Mouse (Mus musculus): ENCODE measurements at regions not wholly inside any gene's neighbourhood (a gene's known extent, or its start where the extent isn't known, plus 50 kb on each side); places are given as distances from the start of the nearest gene placed in this dataset.

- no peaks in the 10 kb centered on the region for H3K9me3 ChIP-seq (ENCODE audit: low read length)
- no peak for TF ChIP-seq CTCF (conservative IDR thresholded peaks at IDR 0.05; ENCODE audit: low read length)
- TF ChIP-seq POU5F1 (IDR thresholded peaks at IDR 0.05; ENCODE audit: borderline replicate concordance, low read length) = no peak
- TF ChIP-seq NANOG (IDR thresholded peaks at IDR 0.05; ENCODE audit: borderline replicate concordance, low read length) = no peak
- H3K4me3 ChIP-seq (replicated peaks; ENCODE audit: low read length) = no peak overlapping the region
- H3K27me3 ChIP-seq (ENCODE audit: insufficient read depth, low read length) = no peaks in the 10 kb centered on the region
- no peaks in the 10 kb centered on the region for H3K4me1 ChIP-seq (replicated peaks; ENCODE audit: low read depth, low read length)
- no peaks in the 10 kb centered on the region for H3K36me3 ChIP-seq (ENCODE audit: insufficient read depth, low read length)
Observed at GRCm38 (mm10) chr19:14742361-14742760, 144.5 kb upstream of the Tle4 start.

GRCm38 (mm10) chr19:14740936-14741335 is 143.1 kb upstream of the Tle4 start:
- H3K36me3 ChIP-seq (ENCODE audit: insufficient read depth, low read length) = no peaks in the 10 kb centered on the region
- H3K27me3 ChIP-seq (ENCODE audit: insufficient read depth, low read length) = no peaks in the 10 kb centered on the region
- no peaks in the 10 kb centered on the region for H3K9me3 ChIP-seq (ENCODE audit: low read length)
- no peaks in the 10 kb centered on the region for H3K4me1 ChIP-seq (replicated peaks; ENCODE audit: low read depth, low read length)
- no peak overlapping the region for H3K4me3 ChIP-seq (replicated peaks; ENCODE audit: low read length)
- TF ChIP-seq NANOG (IDR thresholded peaks at IDR 0.05; ENCODE audit: borderline replicate concordance, low read length) = no peak
- no peak for TF ChIP-seq CTCF (conservative IDR thresholded peaks at IDR 0.05; ENCODE audit: low read length)

GRCm38 (mm10) chr19:14740139-14740538 is 142.3 kb upstream of the Tle4 start:
- H3K4me3 ChIP-seq (replicated peaks; ENCODE audit: low read length) = no peak overlapping the region
- no peaks in the 10 kb centered on the region for H3K9me3 ChIP-seq (ENCODE audit: low read length)
- H3K36me3 ChIP-seq (ENCODE audit: insufficient read depth, low read length) = no peaks in the 10 kb centered on the region
- TF ChIP-seq CTCF (conservative IDR thresholded peaks at IDR 0.05; ENCODE audit: low read length) (no peak), NANOG (IDR thresholded peaks at IDR 0.05; ENCODE audit: borderline replicate concordance, low read length) (no peak), POU5F1 (IDR thresholded peaks at IDR 0.05; ENCODE audit: borderline replicate concordance, low read length) (no peak)
- H3K27me3 ChIP-seq (ENCODE audit: insufficient read depth, low read length) = no peaks in the 10 kb centered on the region
- no peaks in the 10 kb centered on the region for H3K4me1 ChIP-seq (replicated peaks; ENCODE audit: low read depth, low read length)

DNA sequence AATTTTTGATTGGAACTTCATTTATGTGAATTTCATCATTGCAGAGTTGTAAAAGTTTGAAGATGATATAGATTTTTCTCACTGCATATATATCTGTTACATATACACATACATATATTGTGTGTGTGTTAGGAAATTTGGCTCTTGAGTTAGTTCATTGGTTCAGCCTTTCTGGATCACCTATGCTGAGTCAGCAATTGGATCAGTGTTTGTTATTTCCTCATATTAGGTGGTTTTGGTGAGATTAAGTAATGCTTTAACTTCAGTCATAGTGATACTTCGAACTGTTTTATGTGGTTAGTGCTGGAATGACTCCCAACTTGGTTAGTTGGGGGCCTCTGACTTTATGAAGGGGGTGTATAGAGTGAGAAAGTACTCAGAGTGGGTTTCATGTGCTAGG is 138.7 kb upstream of the Tle4 start:
- Histone ChIP-seq H3K9me3 (ENCODE audit: low read length) (no peaks in the 10 kb centered on the region), H3K4me1 (replicated peaks; ENCODE audit: low read depth, low read length) (no peaks in the 10 kb centered on the region), H3K27me3 (ENCODE audit: insufficient read depth, low read length) (no peaks in the 10 kb centered on the region), H3K36me3 (ENCODE audit: insufficient read depth, low read length) (no peaks in the 10 kb centered on the region), H3K4me3 (replicated peaks; ENCODE audit: low read length) (no peak overlapping the region)
- TF ChIP-seq CTCF (conservative IDR thresholded peaks at IDR 0.05; ENCODE audit: low read length) (no peak), POU5F1 (IDR thresholded peaks at IDR 0.05; ENCODE audit: borderline replicate concordance, low read length) (no peak)

- Histone ChIP-seq H3K36me3 (ENCODE audit: insufficient read depth, low read length) (no peaks in the 10 kb centered on the region), H3K9me3 (ENCODE audit: low read length) (no peaks in the 10 kb centered on the region), H3K4me1 (replicated peaks; ENCODE audit: low read depth, low read length) (peaks cover 8% of the 10 kb centered on the region), H3K4me3 (replicated peaks; ENCODE audit: low read length) (no peak overlapping the region), H3K27me3 (ENCODE audit: insufficient read depth, low read length) (no peaks in the 10 kb centered on the region)
- no peak for TF ChIP-seq NANOG (IDR thresholded peaks at IDR 0.05; ENCODE audit: borderline replicate concordance, low read length)
- no peak for TF ChIP-seq CTCF (conservative IDR thresholded peaks at IDR 0.05; ENCODE audit: low read length)
- no peak for TF ChIP-seq POU5F1 (IDR thresholded peaks at IDR 0.05; ENCODE audit: borderline replicate concordance, low read length)
Observed at GRCm38 (mm10) chr19:14725329-14725728, 127.5 kb upstream of the Tle4 start.

DNA sequence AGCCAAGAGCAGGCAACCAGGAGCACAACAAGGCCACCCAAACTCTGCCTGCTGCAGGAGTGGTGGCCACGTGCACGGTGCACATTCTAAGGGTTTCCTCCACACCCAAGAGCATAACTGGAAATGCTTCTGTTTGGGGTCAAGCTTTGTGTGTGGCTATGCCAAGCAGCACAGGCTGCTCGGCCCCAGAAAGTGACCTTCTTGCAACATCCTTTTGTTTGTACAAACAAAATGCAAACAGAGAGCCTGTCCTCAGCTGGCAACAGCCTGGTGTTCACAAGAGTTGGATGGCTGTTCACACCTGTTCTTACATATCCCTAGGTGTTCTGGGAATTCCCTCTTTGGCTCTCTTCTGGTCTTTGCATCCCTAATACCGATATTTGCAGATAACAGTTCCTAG is 126.8 kb upstream of the Tle4 start:
- H3K4me3 ChIP-seq (replicated peaks; ENCODE audit: low read length) = no peak overlapping the region
- no peaks in the 10 kb centered on the region for H3K27me3 ChIP-seq (ENCODE audit: insufficient read depth, low read length)
- TF ChIP-seq CTCF (conservative IDR thresholded peaks at IDR 0.05; ENCODE audit: low read length) = no peak
- no peak for TF ChIP-seq POU5F1 (IDR thresholded peaks at IDR 0.05; ENCODE audit: borderline replicate concordance, low read length)
- TF ChIP-seq NANOG (IDR thresholded peaks at IDR 0.05; ENCODE audit: borderline replicate concordance, low read length) = no peak
- no peaks in the 10 kb centered on the region for H3K36me3 ChIP-seq (ENCODE audit: insufficient read depth, low read length)
- H3K4me1 ChIP-seq (replicated peaks; ENCODE audit: low read depth, low read length) = peaks cover 8% of the 10 kb centered on the region
- H3K9me3 ChIP-seq (ENCODE audit: low read length) = no peaks in the 10 kb centered on the region

- H3K9me3 ChIP-seq (ENCODE audit: low read length) = no peaks in the 10 kb centered on the region
- no peak overlapping the region for H3K4me3 ChIP-seq (replicated peaks; ENCODE audit: low read length)
Observed at GRCm38 (mm10) chr19:14705791-14706190, 107.9 kb upstream of the Tle4 start.

GRCm38 (mm10) chr19:14701116-14701515 is 103.3 kb upstream of the Tle4 start:
- no peak for TF ChIP-seq CTCF (conservative IDR thresholded peaks at IDR 0.05; ENCODE audit: low read length)
- TF ChIP-seq NANOG (IDR thresholded peaks at IDR 0.05; ENCODE audit: borderline replicate concordance, low read length) = no peak
- TF ChIP-seq POU5F1 (IDR thresholded peaks at IDR 0.05; ENCODE audit: borderline replicate concordance, low read length) = no peak
- no peaks in the 10 kb centered on the region for H3K36me3 ChIP-seq (ENCODE audit: insufficient read depth, low read length)
- no peaks in the 10 kb centered on the region for H3K9me3 ChIP-seq (ENCODE audit: low read length)
- no peaks in the 10 kb centered on the region for H3K27me3 ChIP-seq (ENCODE audit: insufficient read depth, low read length)
- H3K4me1 ChIP-seq (replicated peaks; ENCODE audit: low read depth, low read length) = no peaks in the 10 kb centered on the region
- H3K4me3 ChIP-seq (replicated peaks; ENCODE audit: low read length) = no peak overlapping the region

More at GRCm38 (mm10) chr19:14705791-14706190, 107.9 kb upstream of the Tle4 start:
- H3K36me3 ChIP-seq (ENCODE audit: insufficient read depth, low read length) = no peaks in the 10 kb centered on the region
- H3K27me3 ChIP-seq (ENCODE audit: insufficient read depth, low read length) = no peaks in the 10 kb centered on the region
- TF ChIP-seq POU5F1 (IDR thresholded peaks at IDR 0.05; ENCODE audit: borderline replicate concordance, low read length) (no peak), NANOG (IDR thresholded peaks at IDR 0.05; ENCODE audit: borderline replicate concordance, low read length) (no peak), CTCF (conservative IDR thresholded peaks at IDR 0.05; ENCODE audit: low read length) (no peak)
- no peaks in the 10 kb centered on the region for H3K4me1 ChIP-seq (replicated peaks; ENCODE audit: low read depth, low read length)

GRCm38 (mm10) chr19:14695369-14695768 is 97.5 kb upstream of the Tle4 start:
- H3K36me3 ChIP-seq (ENCODE audit: insufficient read depth, low read length) = no peaks in the 10 kb centered on the region
- no peaks in the 10 kb centered on the region for H3K27me3 ChIP-seq (ENCODE audit: insufficient read depth, low read length)
- H3K4me3 ChIP-seq (replicated peaks; ENCODE audit: low read length) = no peak overlapping the region
- H3K9me3 ChIP-seq (ENCODE audit: low read length) = no peaks in the 10 kb centered on the region
- no peak for TF ChIP-seq CTCF (conservative IDR thresholded peaks at IDR 0.05; ENCODE audit: low read length)
- no peak for TF ChIP-seq POU5F1 (IDR thresholded peaks at IDR 0.05; ENCODE audit: borderline replicate concordance, low read length)
- no peak for TF ChIP-seq NANOG (IDR thresholded peaks at IDR 0.05; ENCODE audit: borderline replicate concordance, low read length)
- no peaks in the 10 kb centered on the region for H3K4me1 ChIP-seq (replicated peaks; ENCODE audit: low read depth, low read length)
